Mouse (Mus musculus) intestine, embryonic 15.5 days (tissue): ENCODE results near the gene Spert. TPM values are rescaled to one million over a fixed set of nuclear protein-coding genes. Genes with fewer than 3 reads are reported as not detected.

Source experiments
- ATAC-seq: fragments of 200-750 bp; cut with Nextera tagmentation; 2 replicates; pipeline ENCODE4 v1.8.0; 2017; ENCODE audit warnings: moderate TSS enrichment, moderate library complexity
- H3K27ac ChIP-seq: fragments of 300-500 bp; sonication (generic); 2 replicates; pipeline ENCODE4 v1.5.1; 2015; ENCODE audit warnings: mild to moderate bottlenecking, inconsistent platforms
- H3K27me3 ChIP-seq: fragments of 300-500 bp; sonication (generic); replicated peaks from 2 replicates; pipeline ENCODE4 v1.6.1; 2015; ENCODE audit warnings: inconsistent platforms
- H3K36me3 ChIP-seq: fragments of 300-500 bp; sonication (generic); 2 replicates; pipeline ENCODE4 v1.6.1; 2015; ENCODE audit warnings: inconsistent platforms
- H3K4me1 ChIP-seq: fragments of 300-500 bp; sonication (generic); replicated peaks from 2 replicates; pipeline ENCODE4 v1.6.1; 2015; ENCODE audit warnings: inconsistent platforms
- H3K4me2 ChIP-seq: fragments of 300-500 bp; sonication (generic); replicated peaks from 2 replicates; pipeline ENCODE4 v1.6.1; 2015; ENCODE audit warnings: mild to moderate bottlenecking, inconsistent platforms
- H3K4me3 ChIP-seq: fragments of 300-500 bp; sonication (generic); replicated peaks from 2 replicates; pipeline ENCODE4 v1.5.1; 2015; ENCODE audit warnings: inconsistent platforms
- H3K9ac ChIP-seq: fragments of 300-500 bp; sonication (generic); 2 replicates; pipeline ENCODE4 v1.6.1; 2015; ENCODE audit warnings: inconsistent platforms
- H3K9me3 ChIP-seq: fragments of 300-500 bp; sonication (generic); 2 replicates; pipeline ENCODE4 v1.6.1; 2016; ENCODE audit warnings: inconsistent platforms
- WGBS: fragments of 180-500 bp; shearing (Covaris S2); methylation state at CpG from one replicate; pipeline ENCODE4 v1.1.7; 2015; 5-methylcytosine and 5-hydroxymethylcytosine counted together
- polyA plus RNA-seq: library from polyadenylated mRNA; unstranded; fragments of >200 nt; fragmentation: Nextera tagmentation; extraction: Ambion mirVana; gene quantifications from 2 replicates; pipeline ENCODE4 v1.2.1, GENCODE M21; 2015

The Spert gene
- polyA plus RNA-seq, 1 experiment from 2014 or later, result not detected

GRCm38 (mm10) chr14:75566303-75566702, 26.6 kb downstream of the Spert start:
- Histone ChIP-seq H3K27ac (no peak overlapping the region), H3K27me3 (no peaks in the 10 kb centered on the region)

GRCm38 (mm10) chr14:75565534-75566140, 27.3 kb downstream of the Spert start:
- no peaks in the 10 kb centered on the region for H3K4me1 ChIP-seq
- H3K27me3 ChIP-seq, result no peaks in the 10 kb centered on the region
- WGBS, result 73% methylated on average over 14 of the region's 14 CpGs
- ATAC-seq, result no peak
- no peaks in the 10 kb centered on the region for H3K9me3 ChIP-seq
- no peaks in the 10 kb centered on the region for H3K36me3 ChIP-seq
- no peak overlapping the region for H3K4me2 ChIP-seq
- H3K4me3 ChIP-seq, result no peak overlapping the region
- no peak overlapping the region for H3K27ac ChIP-seq
- H3K9ac ChIP-seq, result no peak overlapping the region

More at GRCm38 (mm10) chr14:75566303-75566702, 26.6 kb downstream of the Spert start:
- Histone ChIP-seq H3K4me3 (no peak overlapping the region), H3K9me3 (no peaks in the 10 kb centered on the region), H3K4me1 (no peaks in the 10 kb centered on the region), H3K36me3 (no peaks in the 10 kb centered on the region), H3K9ac (no peak overlapping the region), H3K4me2 (no peak overlapping the region)
- no peak for ATAC-seq
- WGBS, result 85% methylated on average over 3 of the region's 3 CpGs

DNA sequence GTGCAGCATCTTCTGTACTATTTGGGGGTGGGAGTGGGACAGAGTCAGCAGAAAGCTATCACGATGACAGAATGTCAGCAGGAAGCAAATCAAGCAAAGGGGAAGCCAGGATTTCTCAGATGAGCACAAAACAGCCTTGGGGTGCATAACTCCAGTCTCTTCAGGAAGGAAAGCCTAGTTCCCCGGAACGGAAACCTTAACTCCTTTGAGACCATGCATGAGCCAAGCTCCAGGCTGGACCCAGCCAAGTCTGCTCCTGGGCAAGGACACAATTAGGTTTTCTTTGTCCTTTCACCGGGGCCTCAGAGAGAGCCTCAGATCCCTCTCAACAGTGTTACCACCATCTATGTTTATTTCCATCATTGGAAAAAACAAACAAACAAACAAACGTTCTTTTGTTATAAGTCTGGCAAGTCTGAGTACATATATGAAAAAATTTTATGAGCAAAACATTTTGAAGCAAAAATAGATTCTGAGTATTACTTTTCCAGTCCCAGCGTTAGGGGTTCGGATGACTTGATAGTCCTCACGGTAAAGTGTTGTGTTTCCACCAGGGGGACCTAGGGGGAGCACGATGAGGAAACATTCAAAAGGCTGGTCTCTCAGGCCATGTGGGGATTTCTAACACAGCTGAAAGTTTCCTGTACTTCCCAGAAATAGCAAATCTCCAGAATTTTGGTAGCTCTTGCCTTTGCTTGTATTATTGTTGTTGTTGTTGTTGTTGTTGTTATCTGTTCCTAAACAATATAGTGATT, 31.2 kb downstream of the Spert start:
- H3K4me2 ChIP-seq, result no peak overlapping the region
- no peaks in the 10 kb centered on the region for H3K4me1 ChIP-seq
- no peak overlapping the region for H3K27ac ChIP-seq
- 54% methylated on average over 9 of the region's 9 CpGs for WGBS
- H3K36me3 ChIP-seq, result no peaks in the 10 kb centered on the region
- ATAC-seq, result no peak
- no peaks in the 10 kb centered on the region for H3K9me3 ChIP-seq
- no peak overlapping the region for H3K9ac ChIP-seq
- no peaks in the 10 kb centered on the region for H3K27me3 ChIP-seq
- no peak overlapping the region for H3K4me3 ChIP-seq

DNA sequence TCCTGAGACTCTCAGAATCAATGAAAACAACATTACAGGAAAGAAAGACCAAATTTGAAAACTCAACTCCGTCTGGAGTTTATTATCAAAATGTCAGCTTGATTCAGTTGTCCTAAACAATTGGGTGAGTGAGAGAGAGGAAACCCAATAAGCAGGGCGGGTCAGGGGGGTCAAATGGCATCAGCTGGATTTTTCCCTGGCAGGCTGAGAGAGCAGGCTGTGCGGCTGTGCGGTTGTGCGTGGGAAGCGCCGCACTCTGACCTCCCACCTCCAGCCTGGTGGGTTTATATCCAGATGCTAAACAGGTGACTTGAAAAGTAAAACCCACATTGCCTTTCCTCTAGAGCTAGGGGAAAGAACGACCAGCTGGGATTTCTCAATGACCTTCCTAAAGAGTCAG, 51.2 kb downstream of the Spert start:
- H3K9me3 ChIP-seq, result no peaks in the 10 kb centered on the region
- no peak for ATAC-seq
- no peaks in the 10 kb centered on the region for H3K4me1 ChIP-seq
- H3K4me3 ChIP-seq, result no peak overlapping the region
- no peak overlapping the region for H3K4me2 ChIP-seq
- no peak overlapping the region for H3K27ac ChIP-seq
- no peaks in the 10 kb centered on the region for H3K27me3 ChIP-seq
- no peaks in the 10 kb centered on the region for H3K36me3 ChIP-seq
- 33% methylated on average over 8 of the region's 8 CpGs for WGBS
- H3K9ac ChIP-seq, result no peak overlapping the region

GRCm38 (mm10) chr14:75540996-75541350, 51.9 kb downstream of the Spert start:
- H3K4me1 ChIP-seq, result no peaks in the 10 kb centered on the region
- H3K27me3 ChIP-seq, result no peaks in the 10 kb centered on the region
- no peaks in the 10 kb centered on the region for H3K36me3 ChIP-seq
- no peak overlapping the region for H3K4me3 ChIP-seq
- no peak overlapping the region for H3K27ac ChIP-seq
- 35% methylated on average over 5 of the region's 5 CpGs for WGBS
- no peaks in the 10 kb centered on the region for H3K9me3 ChIP-seq
- ATAC-seq, result no peak
- no peak overlapping the region for H3K9ac ChIP-seq
- H3K4me2 ChIP-seq, result no peak overlapping the region

- Histone ChIP-seq H3K9ac (no peak overlapping the region), H3K36me3 (no peaks in the 10 kb centered on the region), H3K27me3 (no peaks in the 10 kb centered on the region), H3K4me2 (no peak overlapping the region), H3K4me3 (no peak overlapping the region), H3K4me1 (no peaks in the 10 kb centered on the region), H3K9me3 (no peaks in the 10 kb centered on the region), H3K27ac (no peak overlapping the region)
- WGBS, result 68% methylated on average over 17 of the region's 17 CpGs
- ATAC-seq, result no peak
Observed at GRCm38 (mm10) chr14:75540216-75540995, 52.5 kb downstream of the Spert start.

- no peak for ATAC-seq
- 32% methylated on average over 2 of the region's 2 CpGs for WGBS
- Histone ChIP-seq H3K4me1 (no peaks in the 10 kb centered on the region), H3K4me3 (no peak overlapping the region), H3K36me3 (no peaks in the 10 kb centered on the region), H3K9me3 (no peaks in the 10 kb centered on the region), H3K4me2 (no peak overlapping the region), H3K27me3 (no peaks in the 10 kb centered on the region), H3K9ac (no peak overlapping the region), H3K27ac (no peak overlapping the region)
Observed at GRCm38 (mm10) chr14:75539205-75539604, 53.7 kb downstream of the Spert start.

Other genes starting within 250 kb of the Spert start
- 0.06 and 0.24 TPM in 2 replicates for gene Siah3, start 137.1 kb downstream of the Spert start, polyA plus RNA-seq
- not detected in 2 replicates for gene Erich6b, start 49.1 kb upstream of the Spert start, polyA plus RNA-seq
- gene Cog3, start 161.4 kb upstream of the Spert start, polyA plus RNA-seq, result 17.5 and 18.0 TPM in 2 replicates
- 2.3 and 3.0 TPM in 2 replicates for gene Slc25a30, start 193.9 kb upstream of the Spert start, polyA plus RNA-seq